Mouse (Mus musculus) embryonic facial prominence, embryonic 11.5 days (tissue): ENCODE measurements around the gene Fgfr2. TPM values are rescaled to one million over a fixed set of nuclear protein-coding genes. Genes with fewer than 3 reads are reported as not detected.

Experiments used
- ATAC-seq: fragments of 200-750 bp; cut with Nextera tagmentation; replicated peaks from 2 replicates; pipeline ENCODE4 v1.8.0; 2017; ENCODE audit warnings: low read depth; ENCODE audit not compliant: insufficient number of reproducible peaks, low FRiP score, low TSS enrichment
- DNase-seq: peaks from one replicate; pipeline ENCODE4 v3.0.0-alpha.2; 2015; ENCODE audit warnings: low spot score
- H3K27ac ChIP-seq: fragments of 300-500 bp; sonication (generic); replicated peaks from 2 replicates; pipeline ENCODE4 v1.5.1; 2014; ENCODE audit warnings: mild to moderate bottlenecking, low read depth, low read length, control low read depth
- H3K27me3 ChIP-seq: fragments of 300-500 bp; sonication (generic); 2 replicates; pipeline ENCODE4 v1.6.1; 2014; ENCODE audit warnings: mild to moderate bottlenecking, low read length, moderate library complexity, mixed read lengths; ENCODE audit not compliant: control insufficient read depth, insufficient read depth
- H3K36me3 ChIP-seq: fragments of 300-500 bp; sonication (generic); replicated peaks from 2 replicates; pipeline ENCODE4 v1.6.1; 2014; ENCODE audit warnings: low read depth, mild to moderate bottlenecking, low read length, moderate library complexity, mixed read lengths; ENCODE audit not compliant: control insufficient read depth, insufficient read depth
- H3K4me1 ChIP-seq: fragments of 300-500 bp; sonication (generic); 2 replicates; pipeline ENCODE4 v1.6.1; 2014; ENCODE audit warnings: low read length, mixed read lengths; ENCODE audit not compliant: control insufficient read depth, insufficient read depth
- H3K4me2 ChIP-seq: fragments of 300-500 bp; sonication (generic); 2 replicates; pipeline ENCODE4 v1.6.1; 2014; ENCODE audit warnings: low read depth, mild to moderate bottlenecking, control low read depth, low read length, moderate library complexity
- H3K4me3 ChIP-seq: fragments of 300-500 bp; sonication (generic); 2 replicates; pipeline ENCODE4 v1.5.1; 2014; ENCODE audit warnings: low read depth, low read length, control low read depth
- H3K9ac ChIP-seq: fragments of 300-500 bp; sonication (generic); replicated peaks from 2 replicates; pipeline ENCODE4 v1.6.1; 2014; ENCODE audit warnings: mild to moderate bottlenecking, control low read depth, low read length
- H3K9me3 ChIP-seq: fragments of 300-500 bp; sonication (generic); replicated peaks from 2 replicates; pipeline ENCODE4 v1.6.1; 2016; ENCODE audit warnings: mild to moderate bottlenecking, low read length, inconsistent platforms, mixed read lengths; ENCODE audit not compliant: control insufficient read depth
- WGBS: fragments of 180-500 bp; shearing (Covaris S2); extraction: QIAGEN DNeasy Blood & Tissue Kit; methylation state at CpG from one replicate; pipeline ENCODE4 v1.1.7; 2014; 5-methylcytosine and 5-hydroxymethylcytosine counted together
- polyA plus RNA-seq: library from polyadenylated mRNA; unstranded; fragments of >200 nt; fragmentation: Nextera tagmentation; extraction: Ambion mirVana; gene quantifications from 2 replicates; pipeline ENCODE4 v1.2.1, GENCODE M21; 2014

Gene Fgfr2
- polyA plus RNA-seq, 1 experiment from 2014 or later, result 75.6 TPM

GRCm38 (mm10) chr7:130246483-130246882 is 2876.7 kb downstream of the Fgfr2 start:
- Histone ChIP-seq H3K27me3 (no peaks in the 10 kb centered on the region), H3K4me1 (0 out of 2 replicates have a peak, but pooled peaks cover under 1% of the 10 kb centered on the region), H3K9me3 (no peaks in the 10 kb centered on the region)

GRCm38 (mm10) chr7:130244545-130244944 is 2878.6 kb downstream of the Fgfr2 start:
- H3K4me1 ChIP-seq, result no peaks in the 10 kb centered on the region
- no peaks in the 10 kb centered on the region for H3K27me3 ChIP-seq
- ATAC-seq (no peak), DNase-seq (no peak)
- no peak overlapping the region for H3K9ac ChIP-seq
- no peak overlapping the region for H3K27ac ChIP-seq
- no peaks in the 10 kb centered on the region for H3K36me3 ChIP-seq
- H3K4me3 ChIP-seq, result no peak overlapping the region
- H3K4me2 ChIP-seq, result no peak overlapping the region
- no peaks in the 10 kb centered on the region for H3K9me3 ChIP-seq
- WGBS, result 68% methylated on average over 7 of the region's 7 CpGs

More at GRCm38 (mm10) chr7:130246483-130246882, 2876.7 kb downstream of the Fgfr2 start:
- H3K9ac ChIP-seq, result no peak overlapping the region
- DNase-seq (no peak), ATAC-seq (no peak)
- H3K27ac ChIP-seq, result no peak overlapping the region
- H3K36me3 ChIP-seq, result no peaks in the 10 kb centered on the region
- no peak overlapping the region for H3K4me2 ChIP-seq
- H3K4me3 ChIP-seq, result no peak overlapping the region
- 86% methylated on average over 7 of the region's 7 CpGs for WGBS

GRCm38 (mm10) chr7:130243811-130244210 is 2879.3 kb downstream of the Fgfr2 start:
- H3K36me3 ChIP-seq, result no peaks in the 10 kb centered on the region
- DNase-seq (no peak), ATAC-seq (no peak)
- 77% methylated on average over 4 of the region's 4 CpGs for WGBS
- no peak overlapping the region for H3K4me2 ChIP-seq
- H3K9ac ChIP-seq, result no peak overlapping the region
- H3K27ac ChIP-seq, result no peak overlapping the region
- H3K4me3 ChIP-seq, result no peak overlapping the region
- H3K4me1 ChIP-seq, result no peaks in the 10 kb centered on the region
- no peaks in the 10 kb centered on the region for H3K9me3 ChIP-seq
- H3K27me3 ChIP-seq, result no peaks in the 10 kb centered on the region

GRCm38 (mm10) chr7:130240191-130240590 is 2883.0 kb downstream of the Fgfr2 start:
- H3K4me3 ChIP-seq, result no peak overlapping the region
- H3K27ac ChIP-seq, result no peak overlapping the region
- no peaks in the 10 kb centered on the region for H3K27me3 ChIP-seq
- ATAC-seq, result no peak
- H3K9ac ChIP-seq, result no peak overlapping the region
- no peaks in the 10 kb centered on the region; the same call in 1 of the 2 replicates for H3K36me3 ChIP-seq
- no peak for DNase-seq
- H3K9me3 ChIP-seq, result no peaks in the 10 kb centered on the region
- WGBS, result 92% methylated on average over 9 of the region's 9 CpGs
- H3K4me2 ChIP-seq, result no peak overlapping the region
- H3K4me1 ChIP-seq, result no peaks in the 10 kb centered on the region

GRCm38 (mm10) chr7:130237244-130237643 is 2885.9 kb downstream of the Fgfr2 start:
- H3K4me3 ChIP-seq, result no peak overlapping the region
- H3K9ac ChIP-seq, result no peak overlapping the region
- no peak overlapping the region for H3K4me2 ChIP-seq
- ATAC-seq, result no peak
- H3K27me3 ChIP-seq, result no peaks in the 10 kb centered on the region
- H3K36me3 ChIP-seq, result no peaks in the 10 kb centered on the region; the same call in 1 of the 2 replicates
- no peaks in the 10 kb centered on the region for H3K4me1 ChIP-seq
- no peak for DNase-seq
- H3K27ac ChIP-seq, result no peak overlapping the region
- WGBS, result 78% methylated on average over 5 of the region's 5 CpGs
- H3K9me3 ChIP-seq, result no peaks in the 10 kb centered on the region

GRCm38 (mm10) chr7:130233777-130234176 is 2889.4 kb downstream of the Fgfr2 start:
- Histone ChIP-seq H3K4me2 (no peak overlapping the region), H3K27me3 (no peaks in the 10 kb centered on the region), H3K4me1 (no peaks in the 10 kb centered on the region), H3K36me3 (no peaks in the 10 kb centered on the region; the same call in 1 of the 2 replicates), H3K9ac (no peak overlapping the region), H3K4me3 (no peak overlapping the region), H3K9me3 (no peaks in the 10 kb centered on the region), H3K27ac (no peak overlapping the region)
- WGBS, result 50% methylated on average over 7 of the region's 7 CpGs
- no peak for ATAC-seq
- DNase-seq, result no peak

- Histone ChIP-seq H3K27me3 (no peaks in the 10 kb centered on the region), H3K9me3 (no peaks in the 10 kb centered on the region), H3K36me3 (no peaks in the 10 kb centered on the region; the same call in 1 of the 2 replicates), H3K4me3 (no peak overlapping the region), H3K4me2 (no peak overlapping the region), H3K27ac (no peak overlapping the region), H3K4me1 (no peaks in the 10 kb centered on the region), H3K9ac (no peak overlapping the region)
- 88% methylated on average over 4 of the region's 4 CpGs for WGBS
- DNase-seq (no peak), ATAC-seq (no peak)
Observed at GRCm38 (mm10) chr7:130230034-130230433, 2893.1 kb downstream of the Fgfr2 start.

- ATAC-seq (no peak), DNase-seq (no peak)
- H3K27ac ChIP-seq, result no peak overlapping the region
- no peaks in the 10 kb centered on the region for H3K27me3 ChIP-seq
- no peaks in the 10 kb centered on the region for H3K36me3 ChIP-seq
- no peak overlapping the region for H3K4me3 ChIP-seq
- no peak overlapping the region for H3K9ac ChIP-seq
- no peaks in the 10 kb centered on the region for H3K9me3 ChIP-seq
- WGBS, result 87% methylated on average over 3 of the region's 3 CpGs
- no peaks in the 10 kb centered on the region for H3K4me1 ChIP-seq
- no peak overlapping the region for H3K4me2 ChIP-seq
Observed at GRCm38 (mm10) chr7:130225227-130225626, 2897.9 kb downstream of the Fgfr2 start.
